Mouse (Mus musculus) G1E (cell line): ENCODE results near the gene Cul3. TPM values are rescaled to one million over a fixed set of nuclear protein-coding genes. Genes with fewer than 3 reads are reported as not detected.
A peak's percentile ranks its signal among the peaks of the same experiment; 100 is the strongest.
"Not testable (repeated sequence)": the region's sequence is repeated elsewhere in the genome, so short reads cannot be mapped to it uniquely, and the experiment has no call there.

Experiments
- ATAC-seq: 2 replicates; pipeline ENCODE4 v1.8.0; 2016; ENCODE audit warnings: mild to moderate bottlenecking; ENCODE audit not compliant: insufficient number of reproducible peaks, poor library complexity, low FRiP score, severe bottlenecking; ENCODE audit errors: extremely low read depth
- DNase-seq: peaks from one replicate; pipeline ENCODE4 v3.0.0; 2012; ENCODE audit warnings: low spot score
- H3K27me3 ChIP-seq: 2 replicates; pipeline ENCODE4 v1.6.1; 2012; ENCODE audit warnings: mild to moderate bottlenecking, low read length, inconsistent platforms; ENCODE audit not compliant: insufficient read depth
- H3K36me3 ChIP-seq: replicated peaks from 2 replicates; pipeline ENCODE3; 2012; ENCODE audit warnings: mild to moderate bottlenecking, inconsistent platforms
- H3K4me1 ChIP-seq: 2 replicates; pipeline ENCODE4 v1.6.1; 2012; ENCODE audit warnings: low read depth, low read length, inconsistent platforms, mixed read lengths; ENCODE audit not compliant: insufficient read depth
- H3K4me3 ChIP-seq: 2 replicates; pipeline ENCODE4 v1.5.1; 2012; ENCODE audit warnings: low read depth, mild to moderate bottlenecking, inconsistent platforms, low read length, moderate library complexity, mixed read lengths
- H3K9me3 ChIP-seq: replicated peaks from 2 replicates; pipeline ENCODE4 v1.6.1; 2012; ENCODE audit warnings: inconsistent platforms
- CTCF ChIP-seq: IDR thresholded peaks from 2 replicates; pipeline ENCODE4 v1.5.1; 2012; ENCODE audit warnings: low read depth, low read length, inconsistent platforms, mixed read lengths
- GATA1 ChIP-seq: IDR thresholded peaks from 2 replicates; pipeline ENCODE4 v1.6.1; 2012; ENCODE audit warnings: borderline replicate concordance, low read length, inconsistent platforms, mixed read lengths
- GATA2 ChIP-seq: IDR thresholded peaks from 2 replicates; pipeline ENCODE4 v1.6.1; 2012; ENCODE audit warnings: low read depth, low read length, inconsistent platforms, borderline replicate concordance
- POLR2AphosphoS5 ChIP-seq: IDR thresholded peaks from 2 replicates; pipeline ENCODE4 v1.6.1; 2012; ENCODE audit warnings: low read depth, low read length, inconsistent platforms; ENCODE audit not compliant: insufficient replicate concordance
- TAL1 ChIP-seq: conservative IDR thresholded peaks from 2 replicates; pipeline ENCODE4 v1.6.1; 2012; ENCODE audit warnings: low read depth, low read length, inconsistent platforms, mixed read lengths
- polyA plus RNA-seq: library from polyadenylated mRNA; stranded (reverse); fragments of >175 nt; gene quantifications from 2 replicates; pipeline ENCODE4 v1.2.3, GENCODE M21; 2012
- total RNA-seq, 2 experiments: library from RNA; stranded (forward) in 1 of 2; stranded (reverse) in 1 of 2; fragments of 200-1000 nt in 1 of 2; fragments of >200 nt in 1 of 2; fragmentation: Nextera tagmentation in 1 of 2; gene quantifications; 2 replicates each; pipeline ENCODE4 v1.2.3; 2014 to 2017

The Cul3 gene
- total and polyA plus RNA-seq, 3 experiments, result 14.4 to 282 (median 152) TPM

DNA sequence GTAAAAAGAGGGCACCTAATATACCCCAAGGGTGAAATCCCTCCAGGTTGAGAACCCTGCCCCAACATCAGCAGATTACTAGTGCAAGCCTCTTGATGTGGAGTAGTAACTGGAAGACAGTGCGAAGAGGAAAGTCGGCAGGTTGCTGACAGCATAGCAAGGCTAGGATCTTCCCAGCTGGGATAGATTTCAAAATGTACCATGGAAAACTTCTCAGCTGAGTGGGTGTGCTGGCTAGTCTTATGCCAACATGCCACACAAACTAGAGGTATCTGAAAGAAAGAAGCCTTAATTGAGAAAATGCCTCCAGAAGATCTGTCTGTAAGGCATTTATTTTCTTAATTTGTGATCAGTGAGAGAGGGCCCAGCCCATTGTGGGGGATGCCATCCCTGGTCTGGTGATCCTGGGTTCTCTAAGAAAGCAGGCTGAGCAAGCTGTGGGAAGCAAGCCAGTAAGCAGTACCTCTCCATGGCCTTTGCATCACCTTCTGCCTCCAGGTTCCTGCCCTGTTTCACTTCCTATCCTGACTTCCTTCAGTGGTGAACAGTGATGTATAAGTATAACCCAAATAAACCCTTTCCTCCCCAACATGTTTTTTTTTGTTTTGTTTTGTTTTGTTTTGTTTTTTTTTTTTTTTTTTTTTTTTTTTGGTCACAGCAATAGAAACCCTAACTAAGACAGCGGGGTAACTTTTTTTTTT lies 31.1 kb upstream of the Cul3 start:
- no peak for TF ChIP-seq GATA2
- no peak for TF ChIP-seq CTCF
- no peak for TF ChIP-seq GATA1
- no peak for TF ChIP-seq TAL1
- no peak for TF ChIP-seq POLR2AphosphoS5
- no peaks in the 10 kb centered on the region for H3K36me3 ChIP-seq

DNA sequence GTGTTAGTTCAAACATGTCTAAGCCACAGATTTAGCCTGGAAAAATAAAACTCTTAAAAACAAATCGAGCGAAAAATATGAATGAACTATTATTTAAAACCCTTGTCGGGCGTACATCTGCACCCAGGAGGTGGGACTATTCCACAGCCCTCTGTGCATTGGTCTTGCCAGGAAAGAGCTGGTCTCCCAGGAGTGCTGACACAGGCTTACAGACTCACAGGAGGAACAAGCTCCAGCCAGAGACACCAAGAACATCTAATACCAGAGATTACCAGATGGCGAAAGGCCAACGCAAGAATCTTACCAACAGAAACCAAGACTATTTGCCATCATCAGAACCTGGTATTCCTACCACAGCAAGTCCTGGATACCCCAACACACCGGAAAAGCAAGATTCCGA lies 23.2 kb upstream of the Cul3 start:
- Histone ChIP-seq H3K27me3 (peaks cover 2% of the 10 kb centered on the region; the same call in 1 of the 2 replicates), H3K9me3 (no peaks in the 10 kb centered on the region), H3K4me3 (no peak overlapping the region), H3K4me1 (no peaks in the 10 kb centered on the region), H3K36me3 (no peaks in the 10 kb centered on the region)
- ATAC-seq (no peak), DNase-seq (no peak)
- TF ChIP-seq GATA1 (no peak), GATA2 (no peak), CTCF (no peak), POLR2AphosphoS5 (no peak), TAL1 (no peak)

More for the DNA sequence above, 31.1 kb upstream of the Cul3 start:
- Histone ChIP-seq H3K27me3 (no peaks in the 10 kb centered on the region), H3K4me3 (no peak overlapping the region), H3K9me3 (no peaks in the 10 kb centered on the region), H3K4me1 (no peaks in the 10 kb centered on the region)
- DNase-seq (no peak), ATAC-seq (no peak)

DNA sequence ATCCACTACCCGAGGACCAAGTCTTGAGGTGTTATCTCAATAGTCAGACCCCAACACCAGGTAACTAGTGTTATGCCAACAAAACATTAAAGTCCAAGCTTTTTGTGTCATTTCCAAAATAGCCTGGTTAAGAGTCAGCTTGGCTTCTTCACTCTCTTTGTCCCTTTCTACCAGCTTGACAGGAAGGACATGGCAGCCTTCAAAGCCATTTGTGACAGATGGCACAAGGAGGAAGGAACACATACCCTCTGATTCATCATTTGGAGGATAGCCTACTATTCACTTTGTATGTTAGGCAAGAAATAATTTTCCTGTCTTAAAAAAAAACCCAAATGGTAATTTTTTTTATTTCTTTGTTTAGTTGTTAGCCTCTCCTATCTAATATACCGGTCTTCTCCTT lies 22.7 kb upstream of the Cul3 start:
- TF ChIP-seq CTCF, result no peak
- TF ChIP-seq TAL1, result no peak
- TF ChIP-seq GATA2, result no peak
- TF ChIP-seq POLR2AphosphoS5, result no peak
- TF ChIP-seq GATA1, result no peak
- DNase-seq (no peak), ATAC-seq (no peak)
- no peak overlapping the region for H3K4me3 ChIP-seq
- H3K36me3 ChIP-seq, result no peaks in the 10 kb centered on the region
- peaks cover 2% of the 10 kb centered on the region; the same call in 1 of the 2 replicates for H3K27me3 ChIP-seq
- no peaks in the 10 kb centered on the region for H3K9me3 ChIP-seq
- no peaks in the 10 kb centered on the region for H3K4me1 ChIP-seq

DNA sequence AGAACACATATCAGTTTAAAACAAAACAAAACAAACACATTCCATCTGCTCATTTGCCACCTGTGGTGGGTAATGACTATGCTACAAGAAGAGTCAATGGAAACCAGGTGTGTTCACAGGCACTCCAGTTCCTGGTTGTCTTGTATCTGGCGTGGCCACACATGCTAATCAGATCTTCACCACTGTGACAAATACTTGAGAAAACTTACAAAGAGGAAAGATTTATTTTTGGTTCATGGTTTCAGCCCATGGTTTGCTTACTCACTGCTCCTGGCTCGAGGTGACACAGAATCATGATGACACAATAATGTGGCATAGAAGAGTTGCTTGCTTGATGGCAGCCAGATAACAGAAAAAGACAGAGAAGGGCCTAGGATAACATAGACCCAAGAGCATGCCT lies 22.1 kb upstream of the Cul3 start:
- no peak for DNase-seq
- no peaks in the 10 kb centered on the region for H3K36me3 ChIP-seq
- no peak for TF ChIP-seq TAL1
- no peak for TF ChIP-seq GATA2
- TF ChIP-seq CTCF, result no peak
- TF ChIP-seq POLR2AphosphoS5, result no peak
- no peak for TF ChIP-seq GATA1
- peaks cover 2% of the 10 kb centered on the region; the same call in 1 of the 2 replicates for H3K27me3 ChIP-seq
- H3K4me3 ChIP-seq, result no peak overlapping the region
- no peaks in the 10 kb centered on the region for H3K9me3 ChIP-seq
- ATAC-seq, result no peak
- H3K4me1 ChIP-seq, result no peaks in the 10 kb centered on the region

DNA sequence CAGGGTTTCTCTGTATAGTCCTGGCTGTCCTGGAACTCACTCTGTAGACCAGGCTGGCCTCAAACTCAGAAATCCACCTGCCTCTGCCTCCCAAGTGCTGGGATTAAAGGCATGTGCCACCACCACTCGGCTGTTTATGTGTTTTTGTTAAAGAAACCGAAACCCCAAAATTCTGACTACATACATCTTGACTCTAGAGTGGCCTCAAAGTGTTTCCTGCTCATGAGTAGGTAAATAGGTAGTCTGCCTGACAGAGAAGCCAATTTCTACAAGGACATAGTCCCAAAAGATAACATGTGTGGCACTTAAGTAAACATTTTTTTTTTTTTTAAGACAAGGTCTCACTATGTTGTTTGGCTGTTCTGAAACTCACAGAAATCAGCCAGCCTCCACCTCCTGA lies 21.5 kb upstream of the Cul3 start:
- DNase-seq, H3K9me3 ChIP-seq, H3K4me1 ChIP-seq, H3K36me3 ChIP-seq, ATAC-seq, H3K27me3 ChIP-seq, H3K4me3 ChIP-seq: not testable (repeated sequence)

DNA sequence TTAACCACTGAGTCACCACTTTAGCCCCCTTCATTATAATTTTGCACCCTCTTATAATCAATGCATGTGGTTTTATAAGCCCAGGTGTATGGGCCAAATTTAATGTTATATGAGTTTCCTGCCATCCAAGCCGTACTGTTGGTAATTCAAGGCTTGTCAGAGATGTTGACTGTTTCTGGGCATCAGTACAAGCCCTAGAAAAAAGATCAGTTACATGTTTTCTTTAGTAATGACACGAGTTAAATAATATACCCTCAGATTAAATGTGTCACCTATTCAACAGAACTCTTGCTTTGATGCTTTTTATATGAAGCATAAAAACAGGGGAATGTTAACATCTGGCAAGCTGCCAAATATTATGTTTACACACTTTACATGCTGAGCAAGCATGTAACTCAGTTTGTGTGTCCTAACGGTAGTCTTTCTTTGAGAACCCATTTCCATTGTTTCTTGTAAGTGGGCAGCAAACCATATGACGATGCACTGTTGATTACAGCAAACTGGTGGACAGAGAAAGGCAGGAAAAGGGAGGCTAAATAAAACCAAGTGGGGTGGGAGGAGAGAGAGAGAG lies 19.8 kb upstream of the Cul3 start:
- ATAC-seq, result no peak
- no peaks in the 10 kb centered on the region for H3K9me3 ChIP-seq
- no peaks in the 10 kb centered on the region for H3K36me3 ChIP-seq
- no peaks in the 10 kb centered on the region for H3K4me1 ChIP-seq
- no peak for DNase-seq
- TF ChIP-seq GATA1, result no peak
- H3K4me3 ChIP-seq, result no peak overlapping the region
- peaks cover 2% of the 10 kb centered on the region; the same call in 1 of the 2 replicates for H3K27me3 ChIP-seq

DNA sequence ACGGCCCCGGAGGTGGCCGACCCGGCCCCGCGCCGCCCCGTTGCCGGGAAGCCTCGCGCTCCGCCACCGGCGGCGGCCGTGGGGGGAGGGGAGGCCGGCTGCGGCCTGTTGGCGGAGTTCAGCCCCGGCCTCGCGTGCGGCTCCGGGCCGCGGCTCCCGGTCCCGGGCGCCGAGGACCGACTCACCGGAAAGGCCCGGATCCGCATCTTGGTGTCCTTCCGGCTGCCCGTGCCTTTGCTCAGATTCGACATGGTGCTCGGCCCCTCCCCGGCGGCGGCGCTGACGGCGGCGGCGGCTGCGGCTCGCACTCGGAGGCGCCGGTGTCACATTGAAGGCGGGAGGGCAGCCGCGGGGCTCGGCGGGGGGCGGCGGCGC lies 232 bp downstream of the Cul3 start:
- H3K9me3 ChIP-seq, result no peaks in the 10 kb centered on the region
- peaks cover 33% of the 10 kb centered on the region for H3K4me1 ChIP-seq
- H3K36me3 ChIP-seq, result peaks cover 11% of the 10 kb centered on the region
- no peak for ATAC-seq
- H3K4me3 ChIP-seq, result peak overlapping the region; percentile 92
- peak; percentile 61 for DNase-seq
- no peaks in the 10 kb centered on the region for H3K27me3 ChIP-seq
- no peak for TF ChIP-seq CTCF
- no peak for TF ChIP-seq TAL1
- no peak for TF ChIP-seq POLR2AphosphoS5
- no peak for TF ChIP-seq GATA2
- TF ChIP-seq GATA1, result no peak
